Mouse (Mus musculus) stomach, postnatal 0 days (tissue): ENCODE results near the gene Olfr48.

Experiments used
- CTCF ChIP-seq: IDR thresholded peaks from 2 replicates; pipeline ENCODE4 v1.5.1; 2016; ENCODE audit warnings: antibody characterized with exemption, low read depth, mild to moderate bottlenecking, moderate library complexity
- EP300 ChIP-seq: optimal IDR thresholded peaks from 2 replicates; pipeline ENCODE3; 2016; ENCODE audit warnings: antibody characterized with exemption

DNA sequence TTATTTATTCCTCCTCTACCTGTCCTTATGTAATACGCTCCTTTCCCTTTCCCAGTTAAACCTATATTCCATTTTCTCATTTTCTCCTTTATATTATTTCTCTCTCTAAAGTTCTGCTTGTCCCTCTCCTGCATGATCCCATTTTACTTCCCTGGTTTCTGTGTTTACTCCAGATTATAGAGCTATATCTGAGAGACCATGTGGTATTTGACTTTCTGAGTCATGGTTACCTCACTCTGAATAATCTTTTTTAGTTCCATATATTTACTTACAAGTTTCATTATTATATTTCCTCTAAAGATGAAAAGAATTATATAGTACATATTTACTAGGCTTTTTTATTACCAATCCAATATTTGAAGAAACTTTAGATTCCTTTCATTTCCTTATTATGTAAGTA, 1.2 kb upstream of the Olfr48 start:
- no peak for TF ChIP-seq CTCF
- TF ChIP-seq EP300: no peak
